Mouse (Mus musculus) liver, adult 2 months (tissue): Measurements from ENCODE around the gene Cd6.

Experiments used
- CTCF ChIP-seq: fragments of 200-500 bp; IDR thresholded peaks from 2 replicates; pipeline ENCODE4 v1.5.1; 2011; ENCODE audit warnings: low read depth, low read length, control low read depth
- POLR2A ChIP-seq: fragments of 200-500 bp; IDR thresholded peaks from 2 replicates; pipeline ENCODE4 v1.6.1; 2011; ENCODE audit warnings: low read length, control low read depth; ENCODE audit not compliant: insufficient read depth; ENCODE audit errors: extremely low read depth

DNA sequence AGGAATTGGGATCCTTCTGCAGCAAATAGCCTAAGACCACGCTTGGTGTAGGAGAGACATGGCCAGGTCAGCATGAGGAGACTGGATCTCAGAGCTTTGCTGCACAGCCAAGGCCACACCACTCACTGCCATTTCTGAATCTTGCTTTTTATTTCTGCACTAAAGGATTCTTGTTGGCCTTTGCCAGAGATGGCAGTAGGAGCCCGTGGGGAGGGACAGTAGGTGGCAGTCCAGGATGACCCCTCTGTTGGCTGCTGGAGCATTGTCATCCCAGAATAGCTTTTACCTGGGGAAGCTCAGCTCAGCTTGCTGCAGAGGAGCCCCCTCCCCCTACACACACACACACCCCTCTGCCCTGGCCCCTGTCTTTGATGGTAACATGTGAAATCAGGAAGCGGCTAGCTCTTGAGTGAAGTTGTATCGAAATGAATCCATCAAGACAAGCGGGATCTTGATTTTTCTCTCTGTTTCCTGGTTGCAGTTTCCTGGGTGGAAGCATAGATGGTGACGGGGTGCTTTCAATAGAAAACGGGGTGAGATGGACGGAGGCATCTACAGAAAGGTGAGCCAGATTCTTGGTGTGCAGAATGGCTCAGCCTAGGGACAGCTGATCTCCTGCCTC, 68.0 kb downstream of the Cd6 start:
- TF ChIP-seq POLR2A: no peak
- TF ChIP-seq CTCF: no peak
